Mouse (Mus musculus) liver, postnatal 0 days (tissue): ENCODE data around the gene Arhgef3.

ENCODE experiments used
- CTCF ChIP-seq: sonication (generic); IDR thresholded peaks from 2 replicates; pipeline ENCODE4 v1.5.1; 2016; ENCODE audit warnings: antibody characterized with exemption, low read depth
- EP300 ChIP-seq: IDR thresholded peaks from 2 replicates; pipeline ENCODE4 v1.6.1; 2016; ENCODE audit warnings: antibody characterized with exemption, low read depth, mild to moderate bottlenecking

GRCm38 (mm10) chr14:27393806-27394205 is 279.1 kb downstream of the Arhgef3 start:
- TF ChIP-seq CTCF: no peak
- no peak for TF ChIP-seq EP300
